Mouse (Mus musculus) ES-E14 (cell line): Measurements from ENCODE around the gene Kif15. TPM values are rescaled to one million over a fixed set of nuclear protein-coding genes. Genes with fewer than 3 reads are reported as not detected.

Experiments used
- DNase-seq: peaks from one replicate; pipeline ENCODE4 v3.0.0-alpha.2; 2013; ENCODE audit warnings: low read depth, low spot score
- H3K27ac ChIP-seq: 2 replicates; pipeline ENCODE4 v1.5.1; 2012; ENCODE audit warnings: low read depth, mild to moderate bottlenecking, low read length, moderate library complexity, mixed read lengths; ENCODE audit not compliant: poor library complexity, insufficient read depth, severe bottlenecking
- H3K36me3 ChIP-seq: 2 replicates; pipeline ENCODE4 v1.6.1; 2012; ENCODE audit warnings: mild to moderate bottlenecking, low read length, moderate library complexity, mixed read lengths; ENCODE audit not compliant: control insufficient read depth, poor library complexity, insufficient read depth, severe bottlenecking
- H3K4me1 ChIP-seq, 2 experiments: fragments of 150-350 bp in 1 of 2; sonication (generic) in 1 of 2; 2 replicates each; pipeline ENCODE4 v1.6.1; 2012; ENCODE audit warnings: low read length in 2 of 2, mild to moderate bottlenecking in 1 of 2, mixed read lengths in 1 of 2; ENCODE audit not compliant: control insufficient read depth in 2 of 2, insufficient read depth in 2 of 2, poor library complexity in 1 of 2
- H3K4me3 ChIP-seq, 2 experiments: fragments of 150-350 bp in 1 of 2; sonication (generic) in 1 of 2; 2 replicates each; pipeline ENCODE4 v1.5.1; 2012; ENCODE audit warnings: low read length in 2 of 2, low read depth in 1 of 2, mild to moderate bottlenecking in 1 of 2, mixed read lengths in 1 of 2; ENCODE audit not compliant: insufficient read depth in 1 of 2, poor library complexity in 1 of 2, severe bottlenecking in 1 of 2
- H3K9ac ChIP-seq: 2 replicates; pipeline ENCODE4 v1.6.1; 2012; ENCODE audit warnings: low read depth, mild to moderate bottlenecking, low read length, mixed read lengths; ENCODE audit not compliant: poor library complexity, insufficient read depth, severe bottlenecking
- H3K9me3 ChIP-seq: fragments of 150-350 bp; sonication (generic); 2 replicates; pipeline ENCODE4 v1.6.1; 2012; ENCODE audit warnings: low read depth, mild to moderate bottlenecking, low read length; ENCODE audit not compliant: control insufficient read depth, insufficient read depth
- CHD2 ChIP-seq: IDR thresholded peaks from 2 replicates; pipeline ENCODE4 v1.6.1; 2014; ENCODE audit warnings: mild to moderate bottlenecking, low read depth, low read length, inconsistent platforms
- HCFC1 ChIP-seq: IDR thresholded peaks from 2 replicates; pipeline ENCODE4 v1.6.1; 2012; ENCODE audit warnings: low read length, inconsistent platforms, borderline replicate concordance; ENCODE audit not compliant: insufficient read depth
- MAFK ChIP-seq: IDR thresholded peaks from 2 replicates; pipeline ENCODE4 v1.6.1; 2014; ENCODE audit warnings: mild to moderate bottlenecking, low read depth, low read length, inconsistent platforms; ENCODE audit not compliant: insufficient read depth
- ZC3H11A ChIP-seq: IDR thresholded peaks from 2 replicates; pipeline ENCODE4 v1.6.1; 2012; ENCODE audit warnings: low read depth, mild to moderate bottlenecking, inconsistent platforms, low read length, borderline replicate concordance
- ZNF384 ChIP-seq: IDR thresholded peaks from 2 replicates; pipeline ENCODE4 v1.6.1; 2012; ENCODE audit warnings: low read depth, low read length, inconsistent platforms
- in situ Hi-C, 2 experiments: fragments of 600-800 bp; cut with MboI; formaldehyde crosslinking; loops; one replicate each; pipeline ENCODE4 v1.15.1; 2025; ENCODE audit warnings: low sequenced_read_pairs in 2 of 2, inconsistent platforms in 1 of 2; ENCODE audit not compliant: unreplicated experiment in 2 of 2
- total RNA-seq: library from RNA; depleted of rRNA; stranded (reverse); fragments of 300-350 nt; gene quantifications from 2 replicates; pipeline ENCODE4 v1.2.3, GENCODE M21; 2012

Gene Kif15
- total RNA-seq, 1 experiment: 81.6 TPM

GRCm38 (mm10) chr9:123024201-123024600, 73.4 kb downstream of the Kif15 start:
- H3K4me1 ChIP-seq: peaks cover 0 to 2% of the 10 kb centered on the region in 2 experiments; a peak in 1 of 4 replicates
- H3K27ac ChIP-seq: no peak overlapping the region
- no peak for DNase-seq
- no peaks in the 10 kb centered on the region for H3K9me3 ChIP-seq
- H3K36me3 ChIP-seq: no peaks in the 10 kb centered on the region
- TF ChIP-seq ZNF384: no peak
- no peak for TF ChIP-seq ZC3H11A
- no peak for TF ChIP-seq CHD2
- no peak for TF ChIP-seq HCFC1
- TF ChIP-seq MAFK: no peak
- no peak overlapping the region for H3K9ac ChIP-seq
- in situ Hi-C loops: loop anchor here in 1 of 2 experiments (25.0 kb wide), 1 partner anchor 1287 kb away; no protein-coding TSS in a partner anchor
- no peak overlapping the region for H3K4me3 ChIP-seq

GRCm38 (mm10) chr9:123031496-123032246, 80.8 kb downstream of the Kif15 start:
- H3K36me3 ChIP-seq: no peaks in the 10 kb centered on the region
- H3K4me3 ChIP-seq: no peak overlapping the region
- no peaks in the 10 kb centered on the region for H3K4me1 ChIP-seq
- H3K9me3 ChIP-seq: no peaks in the 10 kb centered on the region
- no peak for DNase-seq
- no peak for TF ChIP-seq MAFK
- no peak for TF ChIP-seq HCFC1
- no peak for TF ChIP-seq CHD2
- TF ChIP-seq ZNF384: no peak
- TF ChIP-seq ZC3H11A: no peak
- no peak overlapping the region for H3K9ac ChIP-seq
- no peak overlapping the region for H3K27ac ChIP-seq
- in situ Hi-C loops: no loop called here

- in situ Hi-C loops: no loop called here
- H3K4me1 ChIP-seq: no peaks in the 10 kb centered on the region
- H3K9ac ChIP-seq: no peak within 1 kb of the TSS
- no peak for DNase-seq
- no peak for TF ChIP-seq MAFK
- TF ChIP-seq ZNF384: no peak
- no peak for TF ChIP-seq ZC3H11A
- no peak for TF ChIP-seq HCFC1
- TF ChIP-seq CHD2: no peak
- H3K9me3 ChIP-seq: no peaks in the 10 kb centered on the region
- H3K27ac ChIP-seq: no peak within 1 kb of the TSS
- no peaks in the 10 kb centered on the region for H3K36me3 ChIP-seq
- H3K4me3 ChIP-seq: no peak within 1 kb of the TSS
Measured at GRCm38 (mm10) chr9:123034426-123034825, 83.6 kb downstream of the Kif15 start, which contains the start of gene Tgm4. Gene Tgm4, plus strand, starts transcription at chr9:123034726.

- H3K36me3 ChIP-seq: no peaks in the 10 kb centered on the region
- TF ChIP-seq ZC3H11A (no peak), HCFC1 (no peak), CHD2 (no peak), ZNF384 (no peak), MAFK (no peak)
- H3K4me1 ChIP-seq: no peaks in the 10 kb centered on the region
- DNase-seq: no peak
- H3K27ac ChIP-seq: no peak overlapping the region
- H3K9ac ChIP-seq: no peak overlapping the region
- H3K4me3 ChIP-seq: no peak overlapping the region
- in situ Hi-C loops: no loop called here
- H3K9me3 ChIP-seq: no peaks in the 10 kb centered on the region
Measured at GRCm38 (mm10) chr9:123047665-123048064, 96.8 kb downstream of the Kif15 start.
